Mouse (Mus musculus): Measurements from ENCODE around the gene Apobec4. TPM values are rescaled to one million over a fixed set of nuclear protein-coding genes. Genes with fewer than 3 reads are reported as not detected.
A peak's percentile ranks its signal among the peaks of the same experiment; 100 is the strongest.

Apobec4 gene
- polyA plus RNA-seq, 1 experiment from 2014 or later: not detected

DNA sequence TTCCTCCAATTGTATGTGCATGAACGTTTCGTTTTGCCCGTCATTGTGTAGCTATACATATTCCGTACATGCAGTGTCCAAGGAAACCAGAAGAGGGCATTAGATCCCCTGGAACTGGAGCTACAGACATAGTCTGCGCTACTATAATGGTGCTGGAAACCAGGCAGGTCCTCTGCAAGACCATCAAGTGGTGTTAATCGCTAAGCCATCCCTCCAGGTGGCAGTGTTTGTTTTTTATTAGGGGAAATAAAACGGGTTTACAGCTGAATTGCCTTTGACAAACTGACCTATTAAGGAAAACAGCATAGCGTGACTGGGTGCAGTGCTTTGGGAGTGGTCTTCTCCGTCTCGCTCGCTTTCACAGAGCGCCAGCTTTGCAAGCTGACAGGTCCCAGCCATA, 39.9 kb downstream of the Apobec4 start:
- DNase-seq (ENCODE audit: low spot score) (peak; percentile 88), ATAC-seq (replicated peaks; ENCODE audit: low FRiP score, low read depth) (peak; percentile 82)
- no peak overlapping the region for H3K4me3 ChIP-seq (replicated peaks; ENCODE audit: low read depth, low read length)
- no peak overlapping the region for H3K27ac ChIP-seq
- H3K9ac ChIP-seq (ENCODE audit: low read depth, low read length): no peak overlapping the region
- peak; percentile 91 for TF ChIP-seq CTCF (IDR thresholded peaks at IDR 0.05; ENCODE audit: low read depth)
- 9% methylated on average over 12 of the region's 12 CpGs for WGBS
- H3K4me2 ChIP-seq (ENCODE audit: low read length): peak overlapping the region; percentile 13; the same call in 1 of the 2 replicates
- H3K36me3 ChIP-seq (ENCODE audit: insufficient read depth, low read length): no peaks in the 10 kb centered on the region
- no peaks in the 10 kb centered on the region for H3K9me3 ChIP-seq (replicated peaks; ENCODE audit: low read length)
- H3K4me1 ChIP-seq (replicated peaks; ENCODE audit: insufficient read depth, low read length): peaks cover 7% of the 10 kb centered on the region
- H3K27me3 ChIP-seq (ENCODE audit: insufficient read depth, low read length): no peaks in the 10 kb centered on the region

DNA sequence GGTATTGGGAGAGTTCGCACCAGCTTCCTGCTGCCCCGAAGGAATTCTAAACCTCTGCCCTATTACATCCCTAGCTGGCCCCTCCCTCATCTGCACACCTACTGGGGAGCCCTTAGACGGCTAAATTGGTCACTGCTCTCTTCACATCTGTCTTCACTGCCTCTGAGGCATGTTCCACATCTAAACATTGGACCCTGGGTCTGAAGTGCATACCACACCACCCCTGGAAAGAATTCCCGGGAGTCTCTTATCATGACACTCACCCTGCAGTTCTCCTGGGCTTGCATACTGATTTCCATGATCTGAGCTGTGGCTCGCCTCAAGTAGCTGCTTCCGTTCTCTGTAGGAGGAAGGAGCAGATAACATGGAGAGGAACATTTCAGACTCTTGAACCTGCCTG, 40.5 kb downstream of the Apobec4 start:
- Histone ChIP-seq H3K4me2 (ENCODE audit: low read length) (peak overlapping the region; percentile 13; the same call in 1 of the 2 replicates), H3K27ac (peak overlapping the region; percentile 72; the same call in 1 of the 2 replicates), H3K27me3 (ENCODE audit: insufficient read depth, low read length) (no peaks in the 10 kb centered on the region), H3K4me1 (replicated peaks; ENCODE audit: insufficient read depth, low read length) (peaks cover 7% of the 10 kb centered on the region), H3K4me3 (replicated peaks; ENCODE audit: low read depth, low read length) (no peak overlapping the region), H3K9me3 (replicated peaks; ENCODE audit: low read length) (no peaks in the 10 kb centered on the region), H3K9ac (ENCODE audit: low read depth, low read length) (no peak overlapping the region), H3K36me3 (ENCODE audit: insufficient read depth, low read length) (no peaks in the 10 kb centered on the region)
- 9% methylated on average over 6 of the region's 6 CpGs for WGBS
- no peak for TF ChIP-seq CTCF (IDR thresholded peaks at IDR 0.05; ENCODE audit: low read depth)
- DNase-seq (ENCODE audit: low spot score) (no peak), ATAC-seq (replicated peaks; ENCODE audit: low FRiP score, low read depth) (peak; percentile 65)

DNA sequence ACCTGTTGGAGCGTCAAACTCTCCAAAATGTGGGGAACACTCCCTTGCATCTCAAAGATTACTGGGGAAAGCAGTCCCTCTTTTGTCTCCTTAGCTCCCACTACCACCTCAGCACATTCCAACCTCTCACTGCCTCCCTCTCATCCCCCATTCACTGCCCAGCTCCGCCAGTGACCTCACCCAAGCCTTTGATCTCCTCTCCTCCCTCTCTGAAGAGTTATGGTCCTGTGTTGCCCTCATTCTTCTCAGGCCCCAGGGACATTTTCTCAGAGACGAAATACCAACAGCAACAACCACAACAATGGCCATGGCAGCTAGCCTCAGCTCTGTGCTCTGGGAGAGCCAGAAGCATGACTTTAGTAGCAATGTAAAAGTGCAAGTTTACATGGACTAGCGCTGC, 40.9 kb downstream of the Apobec4 start:
- Histone ChIP-seq H3K4me3 (replicated peaks; ENCODE audit: low read depth, low read length) (no peak overlapping the region), H3K27me3 (ENCODE audit: insufficient read depth, low read length) (no peaks in the 10 kb centered on the region), H3K4me2 (ENCODE audit: low read length) (peak overlapping the region; percentile 13; the same call in 1 of the 2 replicates), H3K9ac (ENCODE audit: low read depth, low read length) (no peak overlapping the region), H3K4me1 (replicated peaks; ENCODE audit: insufficient read depth, low read length) (peaks cover 7% of the 10 kb centered on the region), H3K36me3 (ENCODE audit: insufficient read depth, low read length) (no peaks in the 10 kb centered on the region), H3K27ac (peak overlapping the region; percentile 72), H3K9me3 (replicated peaks; ENCODE audit: low read length) (no peaks in the 10 kb centered on the region)
- DNase-seq (ENCODE audit: low spot score) (peak; percentile 71), ATAC-seq (replicated peaks; ENCODE audit: low FRiP score, low read depth) (peak; percentile 57; the same call in 1 of the 2 replicates)
- no peak for TF ChIP-seq CTCF (IDR thresholded peaks at IDR 0.05; ENCODE audit: low read depth)
- WGBS: 37% methylated on average over 4 of the region's 4 CpGs

- peaks cover 7% of the 10 kb centered on the region for H3K4me1 ChIP-seq (replicated peaks; ENCODE audit: insufficient read depth, low read length)
- no peak for TF ChIP-seq CTCF (IDR thresholded peaks at IDR 0.05; ENCODE audit: low read depth)
- no peaks in the 10 kb centered on the region for H3K36me3 ChIP-seq (ENCODE audit: insufficient read depth, low read length)
- H3K9me3 ChIP-seq (replicated peaks; ENCODE audit: low read length): no peaks in the 10 kb centered on the region
- no peak for ATAC-seq (replicated peaks; ENCODE audit: low FRiP score, low read depth)
- H3K27ac ChIP-seq: no peak overlapping the region
- 60% methylated on average over 12 of the region's 12 CpGs for whole genome bisulfite sequencing
- H3K9ac ChIP-seq (ENCODE audit: low read depth, low read length): no peak overlapping the region
- DNase-seq (ENCODE audit: low spot score): no peak
- no peak overlapping the region for H3K4me3 ChIP-seq (replicated peaks; ENCODE audit: low read depth, low read length)
- H3K27me3 ChIP-seq (ENCODE audit: insufficient read depth, low read length): no peaks in the 10 kb centered on the region
- H3K4me2 ChIP-seq (ENCODE audit: low read length): no peak overlapping the region
Observed at GRCm38 (mm10) chr1:152792736-152793494, 42.6 kb downstream of the Apobec4 start.

DNA sequence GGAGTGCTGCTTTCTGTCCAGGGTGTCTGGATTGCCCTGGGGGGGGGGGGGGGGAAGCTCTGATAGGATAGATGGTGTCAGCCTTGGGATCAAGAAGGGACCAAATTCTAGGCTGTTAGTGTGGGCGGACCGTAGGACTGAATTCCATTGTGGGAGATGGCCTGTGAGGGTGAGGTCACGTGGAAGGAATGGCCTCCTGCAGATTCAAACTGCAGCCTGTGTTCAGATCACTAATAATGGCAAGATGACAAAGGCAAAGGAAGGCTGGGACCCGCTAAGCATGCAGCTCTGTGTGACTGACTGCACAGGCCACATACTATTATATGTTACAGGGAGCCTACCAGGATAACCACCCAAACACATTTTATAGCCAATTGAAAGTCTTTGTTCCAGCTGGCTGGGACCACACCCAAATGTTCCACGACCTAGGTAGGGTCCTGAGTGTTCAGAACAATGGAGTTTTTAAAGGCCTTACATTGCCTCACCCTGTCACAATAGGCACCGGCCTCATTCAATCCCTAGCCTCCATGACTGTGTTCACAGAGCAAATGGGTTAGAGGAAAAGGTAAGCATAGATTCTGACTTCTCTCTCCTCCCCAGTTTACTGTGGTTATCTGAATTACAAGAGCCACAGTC, 43.3 kb downstream of the Apobec4 start:
- Histone ChIP-seq H3K4me2 (ENCODE audit: low read length) (no peak overlapping the region), H3K9ac (ENCODE audit: low read depth, low read length) (no peak overlapping the region), H3K9me3 (replicated peaks; ENCODE audit: low read length) (no peaks in the 10 kb centered on the region), H3K4me3 (replicated peaks; ENCODE audit: low read depth, low read length) (no peak overlapping the region), H3K36me3 (ENCODE audit: insufficient read depth, low read length) (no peaks in the 10 kb centered on the region), H3K4me1 (replicated peaks; ENCODE audit: insufficient read depth, low read length) (peaks cover 7% of the 10 kb centered on the region), H3K27ac (no peak overlapping the region), H3K27me3 (ENCODE audit: insufficient read depth, low read length) (no peaks in the 10 kb centered on the region)
- WGBS: 61% methylated on average over 6 of the region's 6 CpGs
- no peak for TF ChIP-seq CTCF (IDR thresholded peaks at IDR 0.05; ENCODE audit: low read depth)
- no peak for ATAC-seq (replicated peaks; ENCODE audit: low FRiP score, low read depth)
- no peak for DNase-seq (ENCODE audit: low spot score)

DNA sequence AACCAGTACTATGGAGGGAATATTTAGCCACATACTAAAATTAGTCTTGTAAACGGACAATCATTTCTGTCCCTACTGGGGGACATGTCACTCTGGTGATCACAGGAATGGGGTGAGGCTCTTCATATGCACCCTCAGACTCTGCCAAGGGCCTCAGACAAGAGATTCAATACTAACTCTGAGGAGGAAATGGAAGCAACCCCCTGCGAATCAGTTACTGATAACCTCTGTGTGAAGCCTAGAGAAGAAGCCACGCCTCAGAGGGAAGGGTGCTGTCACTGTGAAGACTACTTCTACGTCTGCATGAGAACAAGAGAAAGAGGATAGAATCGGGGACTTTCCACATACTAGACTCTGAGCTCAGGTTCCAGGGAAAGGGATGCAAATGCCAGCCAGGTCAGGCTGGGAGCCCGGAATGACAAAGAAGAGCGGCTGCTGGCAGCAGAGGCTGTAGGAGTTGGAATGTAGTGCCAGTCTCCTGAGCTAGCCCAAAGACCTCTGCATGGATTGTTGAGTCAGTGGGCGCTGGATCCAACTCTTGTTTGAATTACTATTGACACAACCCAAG, 45.4 kb downstream of the Apobec4 start:
- Histone ChIP-seq H3K27me3 (ENCODE audit: insufficient read depth, low read length) (no peaks in the 10 kb centered on the region), H3K4me2 (ENCODE audit: low read length) (no peak overlapping the region), H3K4me3 (replicated peaks; ENCODE audit: low read depth, low read length) (no peak overlapping the region), H3K9ac (ENCODE audit: low read depth, low read length) (no peak overlapping the region), H3K4me1 (replicated peaks; ENCODE audit: insufficient read depth, low read length) (peaks cover 10% of the 10 kb centered on the region), H3K27ac (no peak overlapping the region), H3K36me3 (ENCODE audit: insufficient read depth, low read length) (no peaks in the 10 kb centered on the region), H3K9me3 (replicated peaks; ENCODE audit: low read length) (no peaks in the 10 kb centered on the region)
- TF ChIP-seq CTCF (IDR thresholded peaks at IDR 0.05; ENCODE audit: low read depth): no peak
- 69% methylated on average over 8 of the region's 8 CpGs for WGBS
- no peak for DNase-seq (ENCODE audit: low spot score)
- ATAC-seq (replicated peaks; ENCODE audit: low FRiP score, low read depth): no peak

Measured in kidney, postnatal 0 days (tissue).